Mouse (Mus musculus) forebrain, embryonic 13.5 days (tissue): ENCODE results near the gene Ralgapa2. TPM values are rescaled to one million over a fixed set of nuclear protein-coding genes. Genes with fewer than 3 reads are reported as not detected.

Experiments
- ATAC-seq: fragments of 200-750 bp; cut with Nextera tagmentation; 2 replicates; pipeline ENCODE4 v1.8.0; 2017
- H3K27ac ChIP-seq: fragments of 300-500 bp; sonication (generic); 2 replicates; pipeline ENCODE4 v1.5.1; 2015; ENCODE audit warnings: inconsistent platforms, mild to moderate bottlenecking, moderate library complexity
- H3K27me3 ChIP-seq: fragments of 300-500 bp; sonication (generic); 2 replicates; pipeline ENCODE4 v1.6.1; 2015; ENCODE audit warnings: mild to moderate bottlenecking, inconsistent platforms
- H3K36me3 ChIP-seq: fragments of 300-500 bp; sonication (generic); 2 replicates; pipeline ENCODE4 v1.6.1; 2015; ENCODE audit warnings: mild to moderate bottlenecking, inconsistent platforms; ENCODE audit not compliant: poor library complexity, severe bottlenecking
- H3K4me1 ChIP-seq: fragments of 300-500 bp; sonication (generic); 2 replicates; pipeline ENCODE4 v1.6.1; 2015; ENCODE audit warnings: inconsistent platforms
- H3K4me2 ChIP-seq: fragments of 300-500 bp; sonication (generic); 2 replicates; pipeline ENCODE4 v1.6.1; 2015; ENCODE audit warnings: inconsistent platforms, mild to moderate bottlenecking, moderate library complexity
- H3K4me3 ChIP-seq: fragments of 300-500 bp; sonication (generic); 2 replicates; pipeline ENCODE4 v1.5.1; 2015; ENCODE audit warnings: mild to moderate bottlenecking, inconsistent platforms
- H3K9ac ChIP-seq: fragments of 300-500 bp; sonication (generic); 2 replicates; pipeline ENCODE4 v1.6.1; 2015; ENCODE audit warnings: mild to moderate bottlenecking, inconsistent platforms
- H3K9me3 ChIP-seq: fragments of 300-500 bp; sonication (generic); replicated peaks from 2 replicates; pipeline ENCODE4 v1.6.1; 2016; ENCODE audit warnings: inconsistent platforms
- WGBS: fragments of 180-500 bp; shearing (Covaris S2); methylation state at CpG from one replicate; pipeline ENCODE4 v1.1.7; 2015; 5-methylcytosine and 5-hydroxymethylcytosine counted together
- polyA plus RNA-seq: library from polyadenylated mRNA; unstranded; fragments of >200 nt; fragmentation: Nextera tagmentation; extraction: Ambion mirVana; gene quantifications from 2 replicates; pipeline ENCODE4 v1.2.1, GENCODE M21; 2015

Ralgapa2 gene
- polyA plus RNA-seq, 1 experiment from 2014 or later, result 12.8 TPM

DNA sequence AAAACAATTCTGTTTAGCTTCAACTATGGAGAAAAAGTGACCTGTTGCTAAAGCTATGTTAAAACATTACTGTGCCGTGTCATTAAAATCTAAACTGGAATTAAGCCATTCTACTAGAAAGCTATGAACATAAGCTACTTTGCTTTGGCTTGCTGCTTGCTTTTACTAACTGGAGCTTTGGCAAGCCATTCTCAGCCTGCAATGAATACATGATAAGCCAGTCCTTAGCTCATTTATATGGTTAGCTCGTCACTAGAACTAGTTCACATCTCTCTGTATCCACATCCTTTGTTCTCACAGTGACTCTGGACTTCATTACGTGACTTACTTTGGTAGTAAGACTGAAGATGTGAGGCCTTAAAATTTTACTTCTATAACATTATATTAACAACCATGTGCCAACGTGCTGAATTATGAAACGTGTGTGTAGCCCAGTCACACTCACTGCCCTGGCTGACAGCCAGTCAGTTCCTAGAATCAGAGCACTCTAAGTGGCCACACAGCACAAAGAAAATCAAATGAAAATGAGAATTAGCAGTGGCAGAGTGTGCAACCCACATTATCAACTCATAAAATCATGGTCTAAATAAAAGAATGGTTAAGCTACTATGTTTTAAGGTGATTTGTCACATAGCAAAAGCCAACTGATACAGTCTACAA is 89.0 kb downstream of the Ralgapa2 start:
- Histone ChIP-seq H3K4me3 (no peak overlapping the region), H3K9ac (no peak overlapping the region), H3K4me1 (no peaks in the 10 kb centered on the region), H3K27ac (no peak overlapping the region), H3K27me3 (no peaks in the 10 kb centered on the region), H3K36me3 (0 out of 2 replicates have a peak, but pooled peaks cover 16% of the 10 kb centered on the region), H3K9me3 (no peaks in the 10 kb centered on the region), H3K4me2 (no peak overlapping the region)
- ATAC-seq, result no peak; the same call in 1 of the 2 replicates
- WGBS, result 83% methylated on average over 5 of the region's 5 CpGs

DNA sequence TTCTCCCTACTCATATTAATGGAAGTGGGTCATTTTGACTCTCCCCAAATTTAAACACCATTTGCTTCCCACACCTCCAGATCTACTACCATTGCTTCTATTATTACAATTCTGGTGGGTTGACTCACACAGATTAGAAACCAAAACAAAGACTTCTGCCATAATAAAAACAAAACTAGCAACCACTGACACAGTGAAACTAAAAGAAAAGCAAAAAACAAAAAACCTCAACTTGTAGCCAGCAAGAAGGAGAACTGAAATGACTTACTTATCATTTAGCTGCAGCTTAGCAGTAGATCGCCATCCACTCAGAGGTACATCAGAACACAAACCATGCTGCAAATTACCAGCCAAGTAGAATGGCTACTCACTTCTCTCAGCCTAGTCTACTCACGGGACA is 95.9 kb downstream of the Ralgapa2 start:
- H3K9ac ChIP-seq, result no peak overlapping the region
- H3K27ac ChIP-seq, result no peak overlapping the region
- no peak for ATAC-seq
- H3K4me2 ChIP-seq, result no peak overlapping the region
- H3K4me3 ChIP-seq, result no peak overlapping the region
- no peaks in the 10 kb centered on the region for H3K27me3 ChIP-seq
- H3K4me1 ChIP-seq, result 0 out of 2 replicates have a peak, but pooled peaks cover 8% of the 10 kb centered on the region
- H3K36me3 ChIP-seq, result 0 out of 2 replicates have a peak, but pooled peaks cover 4% of the 10 kb centered on the region
- H3K9me3 ChIP-seq, result no peaks in the 10 kb centered on the region
- 87% methylated on average over 2 of the region's 2 CpGs for WGBS

DNA sequence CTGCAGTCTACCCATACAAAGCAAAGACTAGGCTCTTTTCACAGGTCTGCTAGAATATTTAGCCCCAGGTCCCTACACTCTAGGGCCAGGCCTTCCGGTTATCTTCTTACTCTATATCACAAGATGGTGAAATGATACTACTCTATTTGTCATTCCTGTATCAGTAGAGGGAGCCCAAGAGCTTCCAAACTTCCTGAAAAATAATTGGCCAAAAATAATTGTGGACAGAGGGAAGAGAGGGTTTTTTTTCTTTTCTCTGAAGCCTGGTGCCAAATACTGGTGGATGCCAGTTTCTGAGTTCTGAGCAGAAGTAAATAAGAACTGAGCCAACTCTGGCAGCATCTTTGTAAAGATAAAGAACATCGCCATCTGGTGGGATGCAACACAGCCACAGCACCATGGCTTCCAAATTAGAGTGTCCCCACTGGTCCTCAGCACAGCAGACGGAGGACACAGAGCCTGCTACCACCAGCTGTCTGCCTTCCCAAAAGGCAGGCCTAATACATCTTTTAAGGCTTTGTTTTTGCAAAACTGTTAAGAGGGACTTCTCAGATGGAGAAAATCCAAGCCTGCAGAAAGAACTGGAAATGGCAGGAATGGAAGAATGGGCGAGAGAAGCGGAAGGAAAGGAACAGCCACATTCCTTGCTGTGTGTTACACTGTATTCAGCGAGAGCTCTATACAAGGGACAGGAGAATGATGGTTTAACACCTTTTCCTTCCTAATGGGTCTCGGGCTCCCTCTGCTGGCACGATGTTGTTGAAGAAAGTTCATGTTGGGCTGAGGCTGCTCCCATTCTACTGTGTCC is 97.5 kb downstream of the Ralgapa2 start:
- ATAC-seq, result peak; percentile 96
- H3K27me3 ChIP-seq, result no peaks in the 10 kb centered on the region
- peak overlapping the region; percentile 82 for H3K27ac ChIP-seq
- H3K4me1 ChIP-seq, result 0 out of 2 replicates have a peak, but pooled peaks cover 8% of the 10 kb centered on the region
- no peak overlapping the region for H3K4me3 ChIP-seq
- WGBS, result 30% methylated on average over 8 of the region's 8 CpGs
- H3K9me3 ChIP-seq, result no peaks in the 10 kb centered on the region
- H3K36me3 ChIP-seq, result peaks cover 4% of the 10 kb centered on the region; the same call in 1 of the 2 replicates
- H3K9ac ChIP-seq, result peak overlapping the region; percentile 41; the same call in 1 of the 2 replicates
- peak overlapping the region; percentile 36 for H3K4me2 ChIP-seq

DNA sequence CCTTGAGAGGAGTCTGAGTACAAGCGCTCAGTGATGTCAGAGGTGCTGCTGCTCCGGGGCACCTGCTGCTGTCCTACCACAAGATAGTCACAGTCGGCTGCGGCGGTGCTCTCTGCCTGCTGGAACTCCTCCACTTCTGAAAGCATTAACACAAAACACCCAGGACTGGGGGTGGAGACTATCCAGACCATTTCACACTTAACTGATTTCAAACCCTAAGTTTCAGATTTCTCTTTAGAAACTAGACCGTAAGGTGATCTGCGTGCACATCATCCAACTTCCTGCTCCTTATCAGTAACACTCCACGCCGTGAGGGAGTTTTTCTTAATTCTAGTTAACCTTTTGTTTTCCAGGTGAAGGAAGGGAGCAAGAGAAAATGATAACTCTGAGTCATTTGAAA is 99.4 kb downstream of the Ralgapa2 start:
- no peak overlapping the region for H3K9ac ChIP-seq
- H3K4me3 ChIP-seq, result no peak overlapping the region
- H3K4me2 ChIP-seq, result no peak overlapping the region
- no peak for ATAC-seq
- H3K4me1 ChIP-seq, result 0 out of 2 replicates have a peak, but pooled peaks cover 8% of the 10 kb centered on the region
- peaks cover 4% of the 10 kb centered on the region; the same call in 1 of the 2 replicates for H3K36me3 ChIP-seq
- H3K27me3 ChIP-seq, result no peaks in the 10 kb centered on the region
- no peak overlapping the region for H3K27ac ChIP-seq
- WGBS, result 77% methylated on average over 9 of the region's 9 CpGs
- no peaks in the 10 kb centered on the region for H3K9me3 ChIP-seq

DNA sequence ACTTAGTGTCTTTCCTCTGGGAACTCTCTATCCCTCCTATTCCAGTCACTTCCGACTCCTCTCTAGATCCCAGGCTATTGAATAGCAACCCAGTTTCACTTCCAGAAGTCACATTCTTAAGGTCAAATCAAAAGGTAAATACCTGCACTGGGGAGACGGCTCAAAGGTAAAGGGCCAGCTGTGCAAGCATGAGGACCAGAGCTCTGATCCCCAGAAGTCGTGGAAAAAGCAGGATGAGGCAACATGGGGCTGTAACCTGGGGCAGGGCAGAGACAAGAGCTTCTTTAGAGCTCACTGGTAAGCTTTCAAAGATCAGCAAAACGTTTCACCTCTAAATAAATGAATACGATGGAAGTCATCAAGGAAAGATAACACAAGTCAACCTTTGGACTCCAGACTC is 100.2 kb downstream of the Ralgapa2 start:
- WGBS, result 75% methylated on average over 5 of the region's 5 CpGs
- H3K4me2 ChIP-seq, result no peak overlapping the region
- H3K9ac ChIP-seq, result no peak overlapping the region
- 0 out of 2 replicates have a peak, but pooled peaks cover 8% of the 10 kb centered on the region for H3K4me1 ChIP-seq
- peaks cover 4% of the 10 kb centered on the region; the same call in 1 of the 2 replicates for H3K36me3 ChIP-seq
- H3K27me3 ChIP-seq, result no peaks in the 10 kb centered on the region
- H3K4me3 ChIP-seq, result no peak overlapping the region
- no peak for ATAC-seq
- no peaks in the 10 kb centered on the region for H3K9me3 ChIP-seq
- no peak overlapping the region for H3K27ac ChIP-seq

DNA sequence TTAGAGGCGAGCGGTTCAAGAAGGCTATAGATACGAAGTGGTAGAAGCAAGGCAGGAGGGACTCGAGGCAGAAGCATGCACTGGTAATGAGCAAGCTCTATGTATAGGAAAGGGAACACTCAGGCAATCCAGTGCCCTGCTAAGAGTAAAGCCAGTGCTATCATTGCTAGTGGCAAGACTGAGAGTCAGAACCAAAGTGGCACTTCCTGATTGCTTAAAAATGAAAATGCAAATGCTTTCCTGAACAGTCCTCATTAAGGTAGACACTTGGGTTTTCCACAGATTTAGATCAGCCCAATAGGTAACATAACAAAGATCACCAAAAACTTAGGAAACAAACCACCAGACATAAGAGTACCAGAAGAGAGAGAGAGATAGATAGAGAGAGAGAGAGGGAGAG is 105.1 kb downstream of the Ralgapa2 start:
- Histone ChIP-seq H3K27ac (no peak overlapping the region), H3K4me2 (no peak overlapping the region), H3K9me3 (no peaks in the 10 kb centered on the region), H3K4me3 (no peak overlapping the region), H3K9ac (no peak overlapping the region), H3K27me3 (no peaks in the 10 kb centered on the region), H3K4me1 (no peaks in the 10 kb centered on the region), H3K36me3 (peaks cover 15% of the 10 kb centered on the region)
- WGBS, result 92% methylated on average over 4 of the region's 4 CpGs
- ATAC-seq, result no peak

DNA sequence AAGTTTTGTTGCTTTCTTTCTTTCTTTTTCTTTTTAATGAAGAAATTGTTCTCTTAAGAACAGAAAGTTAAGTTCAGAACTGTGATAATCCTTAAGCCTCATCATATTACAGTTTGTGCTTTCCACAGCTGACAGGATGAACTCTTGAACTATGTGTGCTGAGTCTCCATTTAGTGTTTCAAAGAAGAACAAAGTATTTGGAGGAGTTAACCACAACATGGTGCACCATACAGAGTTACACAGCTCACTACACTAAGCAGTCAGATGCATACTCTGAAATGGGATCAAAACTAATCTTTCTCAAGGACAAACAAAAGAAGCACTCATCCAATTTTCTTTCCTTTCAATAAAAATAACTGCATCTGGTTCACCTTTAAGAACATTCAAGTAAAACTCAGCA is 110.6 kb downstream of the Ralgapa2 start:
- H3K4me1 ChIP-seq, result peaks cover 14% of the 10 kb centered on the region
- H3K9ac ChIP-seq, result no peak overlapping the region
- peaks cover 11% of the 10 kb centered on the region for H3K36me3 ChIP-seq
- H3K9me3 ChIP-seq, result no peaks in the 10 kb centered on the region
- no peak for ATAC-seq
- no peak overlapping the region for H3K27ac ChIP-seq
- no peak overlapping the region for H3K4me2 ChIP-seq
- no peak overlapping the region for H3K4me3 ChIP-seq
- no peaks in the 10 kb centered on the region for H3K27me3 ChIP-seq

DNA sequence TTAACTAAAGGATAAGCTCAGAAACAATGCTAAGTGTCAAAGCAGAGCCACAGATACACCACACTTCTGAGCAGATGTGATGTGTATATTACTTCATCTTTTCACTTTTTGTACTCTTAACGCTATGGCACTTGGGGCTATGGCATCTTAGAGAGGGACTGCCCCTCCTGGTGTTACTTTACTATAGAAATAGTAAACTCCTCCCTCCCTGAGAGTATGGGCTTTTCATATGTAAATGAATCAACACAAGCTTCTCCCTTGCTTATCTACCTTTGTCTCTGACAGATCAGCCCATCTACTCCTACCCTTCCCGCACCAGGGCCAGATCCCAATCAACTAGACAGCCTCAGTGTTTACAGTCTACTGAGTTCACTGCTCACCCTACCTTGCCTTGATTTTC is 111.4 kb downstream of the Ralgapa2 start:
- 6% methylated on average over 2 of the region's 2 CpGs for WGBS
- no peak for ATAC-seq
- no peaks in the 10 kb centered on the region for H3K9me3 ChIP-seq
- no peak overlapping the region for H3K4me3 ChIP-seq
- no peaks in the 10 kb centered on the region for H3K27me3 ChIP-seq
- no peak overlapping the region for H3K4me2 ChIP-seq
- H3K9ac ChIP-seq, result no peak overlapping the region
- H3K27ac ChIP-seq, result no peak overlapping the region
- peaks cover 9% of the 10 kb centered on the region for H3K36me3 ChIP-seq
- H3K4me1 ChIP-seq, result peaks cover 14% of the 10 kb centered on the region

DNA sequence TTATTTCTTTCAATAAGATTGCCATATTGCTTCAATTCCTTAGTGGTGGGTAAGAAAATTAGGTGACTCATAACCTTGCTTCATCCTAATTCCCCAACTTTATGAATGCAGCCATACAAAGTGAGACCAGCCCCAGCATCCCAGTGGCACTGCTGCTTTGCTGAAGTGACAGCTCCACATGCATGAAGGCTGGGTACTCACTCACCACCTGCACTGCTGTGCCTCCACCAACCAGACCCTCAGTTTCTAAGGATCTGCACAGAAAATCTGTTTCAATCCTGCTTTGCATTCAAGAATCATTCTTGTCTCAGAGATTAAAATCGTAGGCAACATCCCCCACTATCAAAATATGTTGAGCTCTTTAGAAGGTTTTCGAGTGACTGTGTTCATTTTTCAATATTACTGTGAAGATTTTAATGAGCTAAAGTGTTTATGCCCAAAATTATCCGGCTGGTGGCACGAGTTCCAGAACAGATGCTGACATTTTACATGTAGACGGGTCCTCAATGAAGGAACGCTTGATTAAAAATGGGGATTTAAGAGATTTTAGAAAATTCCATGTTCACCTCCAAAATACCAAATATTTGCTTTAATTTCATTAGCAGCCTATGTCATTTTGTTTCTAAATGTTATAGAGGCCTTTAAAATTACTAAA is 113.8 kb downstream of the Ralgapa2 start:
- Histone ChIP-seq H3K9me3 (no peaks in the 10 kb centered on the region), H3K4me3 (no peak overlapping the region), H3K27ac (no peak overlapping the region), H3K27me3 (no peaks in the 10 kb centered on the region), H3K4me2 (no peak overlapping the region), H3K36me3 (0 out of 2 replicates have a peak, but pooled peaks cover 3% of the 10 kb centered on the region), H3K4me1 (peaks cover 14% of the 10 kb centered on the region), H3K9ac (no peak overlapping the region)
- ATAC-seq, result no peak
- WGBS, result 83% methylated on average over 6 of the region's 6 CpGs

DNA sequence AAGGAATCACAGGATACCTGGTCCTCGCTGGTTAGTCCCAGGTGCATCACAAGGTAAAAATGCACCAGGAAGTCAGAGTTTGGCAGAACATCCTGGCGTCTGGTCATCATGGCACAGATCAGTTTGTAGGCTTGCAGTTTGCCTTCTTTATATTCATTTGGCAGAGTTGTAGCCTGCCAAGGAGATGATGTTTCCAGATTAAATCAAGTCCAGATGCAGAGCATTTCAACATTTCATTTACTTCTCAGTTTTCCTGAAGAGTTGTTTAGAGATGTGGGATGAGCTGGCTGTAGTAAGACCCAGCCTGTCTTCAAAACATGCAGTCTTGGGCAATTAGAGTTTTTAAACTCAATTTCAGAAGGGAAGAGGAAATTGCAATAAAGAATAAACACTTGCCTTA is 124.9 kb downstream of the Ralgapa2 start:
- no peak overlapping the region for H3K27ac ChIP-seq
- no peak overlapping the region for H3K4me2 ChIP-seq
- 87% methylated on average over 2 of the region's 2 CpGs for WGBS
- no peaks in the 10 kb centered on the region for H3K9me3 ChIP-seq
- H3K9ac ChIP-seq, result no peak overlapping the region
- no peak for ATAC-seq
- no peaks in the 10 kb centered on the region for H3K27me3 ChIP-seq
- peaks cover 16% of the 10 kb centered on the region; the same call in 1 of the 2 replicates for H3K36me3 ChIP-seq
- H3K4me3 ChIP-seq, result no peak overlapping the region
- H3K4me1 ChIP-seq, result no peaks in the 10 kb centered on the region

DNA sequence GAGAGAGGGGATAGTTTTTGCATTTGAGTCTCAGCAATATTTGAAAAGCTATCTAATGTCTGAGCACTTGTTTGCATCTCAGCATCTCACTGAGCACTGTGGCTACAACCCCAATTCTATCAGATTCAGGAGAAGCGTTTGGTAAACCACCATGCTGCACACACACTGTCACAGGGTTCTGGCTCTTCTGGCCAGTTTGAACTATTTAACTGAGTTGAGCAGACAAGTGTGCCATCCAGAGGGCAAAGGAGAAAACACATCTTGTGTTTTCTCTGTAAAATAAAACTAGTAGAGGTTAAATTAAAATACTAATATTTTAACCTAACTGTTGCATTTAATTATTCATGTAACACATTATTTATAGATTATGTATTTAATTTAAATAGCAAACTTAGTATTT is 127.6 kb downstream of the Ralgapa2 start:
- no peak overlapping the region for H3K4me3 ChIP-seq
- H3K36me3 ChIP-seq, result 0 out of 2 replicates have a peak, but pooled peaks cover 5% of the 10 kb centered on the region
- ATAC-seq, result peak; percentile 73; the same call in 1 of the 2 replicates
- H3K27me3 ChIP-seq, result no peaks in the 10 kb centered on the region
- H3K4me2 ChIP-seq, result no peak overlapping the region
- no peak overlapping the region for H3K27ac ChIP-seq
- H3K9ac ChIP-seq, result no peak overlapping the region
- H3K9me3 ChIP-seq, result no peaks in the 10 kb centered on the region
- 14% methylated on average over 1 of the region's 1 CpGs for WGBS
- no peaks in the 10 kb centered on the region for H3K4me1 ChIP-seq

DNA sequence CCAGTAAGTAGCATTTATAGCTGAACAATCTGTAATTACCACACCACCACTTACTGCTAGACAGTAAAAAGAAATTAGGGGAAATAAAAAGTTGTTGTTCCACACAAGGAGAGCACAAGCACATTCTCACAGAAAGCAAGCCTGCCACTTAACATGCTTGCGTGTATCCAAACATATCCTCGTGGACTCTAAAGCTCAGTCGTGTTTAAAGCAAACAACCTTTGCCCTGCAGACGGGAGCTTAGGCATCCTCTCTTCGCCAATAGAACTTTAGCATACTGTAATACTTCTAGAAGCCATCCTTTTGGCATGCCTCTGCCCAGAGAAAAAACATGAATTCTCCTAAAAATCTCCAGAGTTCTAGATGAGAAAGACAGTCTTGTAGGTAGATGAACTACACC is 135.9 kb downstream of the Ralgapa2 start:
- ATAC-seq, result no peak
- Histone ChIP-seq H3K4me3 (no peak overlapping the region), H3K27me3 (no peaks in the 10 kb centered on the region), H3K9ac (no peak overlapping the region), H3K4me1 (no peaks in the 10 kb centered on the region), H3K27ac (no peak overlapping the region), H3K4me2 (no peak overlapping the region), H3K9me3 (no peaks in the 10 kb centered on the region), H3K36me3 (no peaks in the 10 kb centered on the region)
- 83% methylated on average over 5 of the region's 5 CpGs for WGBS
